Mouse (Mus musculus) retina, postnatal 1 day (tissue): ENCODE measurements at regions not wholly inside any gene's neighbourhood (a gene's known extent, or its start where the extent isn't known, plus 50 kb on each side); places are given as distances from the start of the nearest gene placed in this dataset.
A peak's percentile ranks its signal among the peaks of the same experiment; 100 is the strongest.

ENCODE experiments used
- DNase-seq: peaks from one replicate; pipeline ENCODE4 v3.0.0-alpha.2; 2012

GRCm38 (mm10) chr3:52537362-52537911, 269.3 kb downstream of the Foxo1 start:
- no peak for DNase-seq

GRCm38 (mm10) chr3:52535411-52536021, 267.4 kb downstream of the Foxo1 start:
- DNase-seq, result peak; percentile 93

GRCm38 (mm10) chr3:52534118-52534517, 266.0 kb downstream of the Foxo1 start:
- DNase-seq, result no peak

- peak; percentile 25 for DNase-seq
Observed at GRCm38 (mm10) chr3:52531686-52532351, 263.7 kb downstream of the Foxo1 start.

- DNase-seq, result no peak
Observed at GRCm38 (mm10) chr3:52530406-52530970, 262.4 kb downstream of the Foxo1 start.

GRCm38 (mm10) chr3:52529136-52529535, 261.0 kb downstream of the Foxo1 start:
- peak; percentile 18 for DNase-seq

- DNase-seq, result no peak
Observed at GRCm38 (mm10) chr3:52528521-52528920, 260.4 kb downstream of the Foxo1 start.

- no peak for DNase-seq
Observed at GRCm38 (mm10) chr3:52527781-52528180, 259.6 kb downstream of the Foxo1 start.

- no peak for DNase-seq
Observed at GRCm38 (mm10) chr3:52527010-52527754, 259.0 kb downstream of the Foxo1 start.

GRCm38 (mm10) chr3:52522886-52523285, 254.8 kb downstream of the Foxo1 start:
- no peak for DNase-seq

GRCm38 (mm10) chr3:52520609-52520947, 252.4 kb downstream of the Foxo1 start:
- DNase-seq, result no peak

- DNase-seq, result peak; percentile 87
Observed at GRCm38 (mm10) chr3:52519910-52520608, 251.9 kb downstream of the Foxo1 start.

GRCm38 (mm10) chr3:52517808-52518207, 249.7 kb downstream of the Foxo1 start:
- DNase-seq, result no peak

GRCm38 (mm10) chr3:52516691-52517090, 248.6 kb downstream of the Foxo1 start:
- no peak for DNase-seq

GRCm38 (mm10) chr3:52512761-52513160, 244.6 kb downstream of the Foxo1 start:
- no peak for DNase-seq

- DNase-seq, result peak; percentile 74
Observed at GRCm38 (mm10) chr3:52511549-52511948, 243.4 kb downstream of the Foxo1 start.

GRCm38 (mm10) chr3:52510831-52511230, 242.7 kb downstream of the Foxo1 start:
- DNase-seq, result no peak

- peak; percentile 49 for DNase-seq
Observed at GRCm38 (mm10) chr3:52510088-52510765, 242.1 kb downstream of the Foxo1 start.

- DNase-seq, result no peak
Observed at GRCm38 (mm10) chr3:52503925-52504324, 235.8 kb downstream of the Foxo1 start.

- no peak for DNase-seq
Observed at GRCm38 (mm10) chr3:52502223-52502622, 234.1 kb downstream of the Foxo1 start.

GRCm38 (mm10) chr3:52501614-52502013, 233.5 kb downstream of the Foxo1 start:
- DNase-seq, result no peak

GRCm38 (mm10) chr3:52500026-52500425, 231.9 kb downstream of the Foxo1 start:
- no peak for DNase-seq
